Comparison of ENCODE assay signal across 14 mouse cellular contexts in the genomic region with DNA sequence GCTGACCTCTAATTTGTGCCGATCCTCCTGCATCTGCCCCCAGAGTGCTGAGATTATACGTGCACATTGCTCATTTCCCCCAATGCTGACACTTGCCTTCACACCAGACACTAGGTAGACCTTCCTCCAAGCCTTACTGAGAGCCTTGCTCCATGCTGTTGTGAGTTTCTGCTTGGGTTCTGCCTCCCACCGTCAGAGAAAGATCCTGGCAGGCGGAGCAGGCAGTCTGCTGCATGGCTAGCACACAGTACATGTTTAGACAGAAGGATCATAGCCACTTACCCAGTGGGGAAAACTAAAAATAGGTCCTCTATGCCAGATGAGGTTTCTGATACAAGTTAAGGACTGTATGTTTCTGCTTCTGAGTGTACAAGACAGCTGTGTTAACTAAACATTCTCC. TPM values are rescaled to one million over a fixed set of nuclear protein-coding genes. Genes with fewer than 3 reads are reported as not detected.
A peak's percentile ranks its signal among the peaks of the same experiment; 100 is the strongest.
DNase-seq lines count a peak whose midpoint lies in the region; ATAC-seq and TF ChIP-seq lines count a peak whose summit lies in the region.
"Had no signal": no experiment of that assay in that cellular context is flagged by ENCODE, and none has a peak within 500 bp of the region (broad histone marks: within the 10 kb centered on the region; RNA-seq: fewer than 3 reads in every experiment).

No protein-coding gene starts in this region.

- no peak overlapping the region for H3K4me2 ChIP-seq in intestine, embryonic 14.5 days (ENCODE audit: low read length)
- no peak overlapping the region for H3K4me2 ChIP-seq in intestine, postnatal 0 days (replicated peaks; ENCODE audit: low read depth)
- H3K4me2 ChIP-seq in neural tube, embryonic 11.5 days (ENCODE audit: low read depth) = no peak overlapping the region
- H3K4me2 ChIP-seq: embryonic facial prominence, embryonic 15.5 days; hindbrain, embryonic 15.5 days; midbrain, embryonic 11.5 days had no signal

- no peak overlapping the region for H3K4me3 ChIP-seq in intestine, embryonic 14.5 days (ENCODE audit: low read depth, low read length)
- H3K4me3 ChIP-seq in intestine, postnatal 0 days (ENCODE audit: low read depth, low read length) = no peak overlapping the region
- no peak overlapping the region for H3K4me3 ChIP-seq in neural tube, embryonic 11.5 days (ENCODE audit: low read depth, low read length)
- no peak overlapping the region for H3K4me3 ChIP-seq in embryonic facial prominence, embryonic 10.5 days
- H3K4me3 ChIP-seq: embryonic facial prominence, embryonic 15.5 days; heart, embryonic 10.5 days; hindbrain, embryonic 15.5 days had no signal

- no peaks in the 10 kb centered on the region for H3K27me3 ChIP-seq in intestine, embryonic 14.5 days (replicated peaks; ENCODE audit: control insufficient read depth, insufficient read depth, low read length)
- H3K27me3 ChIP-seq in intestine, postnatal 0 days (replicated peaks; ENCODE audit: control insufficient read depth, insufficient read depth, low read length) = no peaks in the 10 kb centered on the region
- no peaks in the 10 kb centered on the region for H3K27me3 ChIP-seq in neural tube, embryonic 11.5 days (ENCODE audit: control insufficient read depth, insufficient read depth, low read length)
- H3K27me3 ChIP-seq in embryonic facial prominence, embryonic 10.5 days (replicated peaks; ENCODE audit: low read depth, poor library complexity, severe bottlenecking) = peaks cover 6% of the 10 kb centered on the region; the same call in 1 of the 2 replicates
- H3K27me3 ChIP-seq: embryonic facial prominence, embryonic 15.5 days; hindbrain, embryonic 15.5 days had no signal

- TF ChIP-seq CTCF in intestine, postnatal 0 days (IDR thresholded peaks at IDR 0.05; ENCODE audit: low read depth) = no peak

- H3K9ac ChIP-seq in intestine, embryonic 14.5 days (ENCODE audit: low read length) = no peak overlapping the region
- H3K9ac ChIP-seq in intestine, postnatal 0 days (ENCODE audit: low read depth, low read length) = no peak overlapping the region
- no peak overlapping the region for H3K9ac ChIP-seq in neural tube, embryonic 11.5 days (ENCODE audit: low read length)
- H3K9ac ChIP-seq: embryonic facial prominence, embryonic 15.5 days; hindbrain, embryonic 15.5 days had no signal

- ATAC-seq in intestine, embryonic 14.5 days (replicated peaks; ENCODE audit: low FRiP score, low TSS enrichment, low read depth) = no peak
- no peak for ATAC-seq in intestine, postnatal 0 days
- no peak for ATAC-seq in neural tube, embryonic 11.5 days (ENCODE audit: insufficient read depth, low FRiP score, low TSS enrichment)

- H3K36me3 ChIP-seq in intestine, embryonic 14.5 days (ENCODE audit: control insufficient read depth, insufficient read depth, low read length) = no peaks in the 10 kb centered on the region
- no peaks in the 10 kb centered on the region for H3K36me3 ChIP-seq in intestine, postnatal 0 days (ENCODE audit: control insufficient read depth, insufficient read depth)
- no peaks in the 10 kb centered on the region for H3K36me3 ChIP-seq in neural tube, embryonic 11.5 days (ENCODE audit: control insufficient read depth, insufficient read depth, low read length)
- H3K36me3 ChIP-seq in embryonic facial prominence, embryonic 10.5 days (replicated peaks) = no peaks in the 10 kb centered on the region
- H3K36me3 ChIP-seq: embryonic facial prominence, embryonic 15.5 days; heart, embryonic 10.5 days; hindbrain, embryonic 15.5 days had no signal

- no peak overlapping the region for H3K27ac ChIP-seq in intestine, embryonic 14.5 days (ENCODE audit: low read depth)
- no peak overlapping the region for H3K27ac ChIP-seq in intestine, postnatal 0 days (ENCODE audit: low read depth, low read length)
- no peak overlapping the region for H3K27ac ChIP-seq in neural tube, embryonic 11.5 days (ENCODE audit: low read depth, low read length)
- no peak overlapping the region for H3K27ac ChIP-seq in embryonic facial prominence, embryonic 10.5 days (replicated peaks)
- H3K27ac ChIP-seq: embryonic facial prominence, embryonic 15.5 days; heart, embryonic 10.5 days; hindbrain, embryonic 15.5 days had no signal

- H3K4me1 ChIP-seq in intestine, embryonic 14.5 days (replicated peaks; ENCODE audit: control insufficient read depth, insufficient read depth, low read length) = peaks cover 3% of the 10 kb centered on the region; the same call in 1 of the 2 replicates
- no peaks in the 10 kb centered on the region for H3K4me1 ChIP-seq in intestine, postnatal 0 days (replicated peaks; ENCODE audit: control insufficient read depth, insufficient read depth, low read length)
- H3K4me1 ChIP-seq in neural tube, embryonic 11.5 days (ENCODE audit: control insufficient read depth, insufficient read depth, low read length) = no peaks in the 10 kb centered on the region
- H3K4me1 ChIP-seq in embryonic facial prominence, embryonic 10.5 days = peaks cover 5% of the 10 kb centered on the region
- H3K4me1 ChIP-seq: embryonic facial prominence, embryonic 15.5 days; heart, embryonic 10.5 days; hindbrain, embryonic 15.5 days had no signal

- H3K9me3 ChIP-seq in intestine, embryonic 14.5 days (ENCODE audit: control insufficient read depth, low read length) = no peaks in the 10 kb centered on the region
- no peaks in the 10 kb centered on the region for H3K9me3 ChIP-seq in intestine, postnatal 0 days (ENCODE audit: control insufficient read depth)
- H3K9me3 ChIP-seq in neural tube, embryonic 11.5 days (ENCODE audit: control insufficient read depth, low read length) = no peaks in the 10 kb centered on the region
- H3K9me3 ChIP-seq in embryonic facial prominence, embryonic 10.5 days = no peaks in the 10 kb centered on the region
- H3K9me3 ChIP-seq: embryonic facial prominence, embryonic 15.5 days; heart, embryonic 10.5 days; hindbrain, embryonic 15.5 days had no signal

- DNase-seq in intestine, embryonic 14.5 days (ENCODE audit: low spot score) = peak; percentile 45
- peak; percentile 5 for DNase-seq in neural tube, embryonic 11.5 days (ENCODE audit: low spot score)
- DNase-seq in neural tube, embryonic 10.5 days (ENCODE audit: extremely low spot score, low spot score) = no peak
- peak; percentile 6 for DNase-seq in embryonic facial prominence, embryonic 10.5 days (ENCODE audit: low spot score)
- DNase-seq in lung, postnatal 25 days (ENCODE audit: low spot score) = peak; percentile 0
- DNase-seq in gastrocnemius, adult 18-20 months (ENCODE audit: low spot score) = no peak
- DNase-seq: adrenal gland, postnatal 25 days; thymus, postnatal 36 days had no signal

- WGBS in intestine, embryonic 14.5 days = 56% methylated on average over 4 of the region's 4 CpGs
- 66% methylated on average over 4 of the region's 4 CpGs for WGBS in intestine, postnatal 0 days
- 81% methylated on average over 4 of the region's 4 CpGs for WGBS in neural tube, embryonic 11.5 days
- 78% methylated on average over 4 of the region's 4 CpGs for WGBS in embryonic facial prominence, embryonic 10.5 days

RNA-seq across cellular contexts. Expression of a gene that starts 10.4 kb away (rescaled TPM):
- polyA plus RNA-seq in intestine, embryonic 14.5 days (2014; fragmentation: Nextera tagmentation; extraction: Ambion mirVana) = 2.3 and 3.3 TPM in 2 replicates
- polyA plus RNA-seq in intestine, postnatal 0 days (2015; fragmentation: Nextera tagmentation; extraction: Ambion mirVana) = 2.2 and 2.3 TPM in 2 replicates
- 11.4 and 14.7 TPM in 2 replicates for polyA plus RNA-seq in neural tube, embryonic 11.5 days (2014; fragmentation: Nextera tagmentation; extraction: Ambion mirVana)
- 3.8 and 4.6 TPM in 2 replicates for polyA plus RNA-seq in embryonic facial prominence, embryonic 10.5 days (2016; fragmentation: Nextera tagmentation; extraction: Ambion mirVana)
- total RNA-seq in gastrocnemius, adult 18-20 months (2021) = under 1 TPM; 0.07 to 0.18 TPM
- total RNA-seq: liver, adult 2 months had no signal
- polyA plus RNA-seq: liver, adult 2 months had no signal

RNA-seq across cellular contexts. Expression of a gene that starts 50.9 kb away (rescaled TPM):
- polyA plus RNA-seq in intestine, embryonic 14.5 days (2014; fragmentation: Nextera tagmentation; extraction: Ambion mirVana) = 20.7 and 20.9 TPM in 2 replicates
- 4.9 and 5.9 TPM in 2 replicates for polyA plus RNA-seq in intestine, postnatal 0 days (2015; fragmentation: Nextera tagmentation; extraction: Ambion mirVana)
- 11.6 and 11.7 TPM in 2 replicates for polyA plus RNA-seq in neural tube, embryonic 11.5 days (2014; fragmentation: Nextera tagmentation; extraction: Ambion mirVana)
- polyA plus RNA-seq in embryonic facial prominence, embryonic 10.5 days (2016; fragmentation: Nextera tagmentation; extraction: Ambion mirVana) = 16.5 and 17.7 TPM in 2 replicates
- total RNA-seq in gastrocnemius, adult 18-20 months (2021) = 10 to 100 TPM; 10.5 to 11.5 TPM

Comparison
In these comparisons a context has a peak if more than half of its experiments do, and no peak if none do; other contexts are left out.
1. DNase-seq: peak in intestine, embryonic 14.5 days (single experiment), neural tube, embryonic 11.5 days (single experiment), embryonic facial prominence, embryonic 10.5 days (single experiment) and lung, postnatal 25 days (single experiment); none in neural tube, embryonic 10.5 days (single experiment) and gastrocnemius, adult 18-20 months (single experiment).